Mouse (Mus musculus): ENCODE measurements at regions not wholly inside any gene's neighbourhood (a gene's known extent, or its start where the extent isn't known, plus 50 kb on each side); places are given as distances from the start of the nearest gene placed in this dataset.
"Not testable (repeated sequence)": the region's sequence is repeated elsewhere in the genome, so short reads cannot be mapped to it uniquely, and the experiment has no call there.

- Histone ChIP-seq H3K4me3 (ENCODE audit: low read depth, low read length) (no peak overlapping the region), H3K27me3 (replicated peaks; ENCODE audit: control insufficient read depth, insufficient read depth, low read length) (no peaks in the 10 kb centered on the region), H3K36me3 (ENCODE audit: control insufficient read depth, insufficient read depth, low read length) (no peaks in the 10 kb centered on the region), H3K4me1 (ENCODE audit: control insufficient read depth, insufficient read depth, low read length) (no peaks in the 10 kb centered on the region), H3K9ac (ENCODE audit: low read length) (no peak overlapping the region), H3K27ac (ENCODE audit: low read depth, low read length) (no peak overlapping the region), H3K4me2 (ENCODE audit: low read length) (no peak overlapping the region), H3K9me3 (replicated peaks; ENCODE audit: control insufficient read depth, low read length) (no peaks in the 10 kb centered on the region)
- ATAC-seq (no peak), DNase-seq (ENCODE audit: low spot score) (no peak)
- WGBS: 83% methylated on average over 11 of the region's 11 CpGs
Measured at GRCm38 (mm10) chr17:29430401-29430800, 60.2 kb upstream of the Pim1 start.

- Histone ChIP-seq H3K4me1 (ENCODE audit: control insufficient read depth, insufficient read depth, low read length) (no peaks in the 10 kb centered on the region), H3K27me3 (replicated peaks; ENCODE audit: control insufficient read depth, insufficient read depth, low read length) (no peaks in the 10 kb centered on the region), H3K9me3 (replicated peaks; ENCODE audit: control insufficient read depth, low read length) (no peaks in the 10 kb centered on the region), H3K9ac (ENCODE audit: low read length) (no peak overlapping the region), H3K4me3 (ENCODE audit: low read depth, low read length) (no peak overlapping the region), H3K27ac (ENCODE audit: low read depth, low read length) (no peak overlapping the region), H3K36me3 (ENCODE audit: control insufficient read depth, insufficient read depth, low read length) (no peaks in the 10 kb centered on the region), H3K4me2 (ENCODE audit: low read length) (no peak overlapping the region)
- ATAC-seq (no peak), DNase-seq (ENCODE audit: low spot score) (no peak)
- 95% methylated on average over 6 of the region's 6 CpGs for WGBS
Measured at GRCm38 (mm10) chr17:29430806-29431205, 59.7 kb upstream of the Pim1 start.

GRCm38 (mm10) chr17:29431553-29432297, 58.8 kb upstream of the Pim1 start:
- 77% methylated on average over 8 of the region's 8 CpGs for WGBS
- no peak overlapping the region for H3K9ac ChIP-seq (ENCODE audit: low read length)
- no peak overlapping the region for H3K27ac ChIP-seq (ENCODE audit: low read depth, low read length)
- DNase-seq (ENCODE audit: low spot score): no peak
- no peak for ATAC-seq
- no peak overlapping the region for H3K4me2 ChIP-seq (ENCODE audit: low read length)
- no peaks in the 10 kb centered on the region for H3K27me3 ChIP-seq (replicated peaks; ENCODE audit: control insufficient read depth, insufficient read depth, low read length)
- H3K9me3 ChIP-seq (replicated peaks; ENCODE audit: control insufficient read depth, low read length): no peaks in the 10 kb centered on the region
- no peak overlapping the region for H3K4me3 ChIP-seq (ENCODE audit: low read depth, low read length)
- H3K4me1 ChIP-seq (ENCODE audit: control insufficient read depth, insufficient read depth, low read length): peaks cover under 1% of the 10 kb centered on the region; the same call in 1 of the 2 replicates
- no peaks in the 10 kb centered on the region for H3K36me3 ChIP-seq (ENCODE audit: control insufficient read depth, insufficient read depth, low read length)

GRCm38 (mm10) chr17:29432666-29433065, 57.9 kb upstream of the Pim1 start:
- no peaks in the 10 kb centered on the region for H3K36me3 ChIP-seq (ENCODE audit: control insufficient read depth, insufficient read depth, low read length)
- ATAC-seq: no peak
- no peaks in the 10 kb centered on the region for H3K27me3 ChIP-seq (replicated peaks; ENCODE audit: control insufficient read depth, insufficient read depth, low read length)
- no peak overlapping the region for H3K27ac ChIP-seq (ENCODE audit: low read depth, low read length)
- no peaks in the 10 kb centered on the region for H3K9me3 ChIP-seq (replicated peaks; ENCODE audit: control insufficient read depth, low read length)
- no peak overlapping the region for H3K4me2 ChIP-seq (ENCODE audit: low read length)
- no peak overlapping the region for H3K4me3 ChIP-seq (ENCODE audit: low read depth, low read length)
- no peak overlapping the region for H3K9ac ChIP-seq (ENCODE audit: low read length)
- WGBS: 93% methylated on average over 8 of the region's 8 CpGs
- H3K4me1 ChIP-seq (ENCODE audit: control insufficient read depth, insufficient read depth, low read length): peaks cover 4% of the 10 kb centered on the region; the same call in 1 of the 2 replicates
- no peak for DNase-seq (ENCODE audit: low spot score)

- DNase-seq (ENCODE audit: low spot score) (no peak), ATAC-seq (no peak)
- 78% methylated on average over 8 of the region's 8 CpGs for WGBS
- no peaks in the 10 kb centered on the region for H3K9me3 ChIP-seq (replicated peaks; ENCODE audit: control insufficient read depth, low read length)
- H3K4me1 ChIP-seq (ENCODE audit: control insufficient read depth, insufficient read depth, low read length): peaks cover 5% of the 10 kb centered on the region; the same call in 1 of the 2 replicates
- H3K4me3 ChIP-seq (ENCODE audit: low read depth, low read length): no peak overlapping the region
- H3K27me3 ChIP-seq (replicated peaks; ENCODE audit: control insufficient read depth, insufficient read depth, low read length): no peaks in the 10 kb centered on the region
- H3K9ac ChIP-seq (ENCODE audit: low read length): no peak overlapping the region
- H3K36me3 ChIP-seq (ENCODE audit: control insufficient read depth, insufficient read depth, low read length): no peaks in the 10 kb centered on the region
- H3K4me2 ChIP-seq (ENCODE audit: low read length): no peak overlapping the region
- no peak overlapping the region for H3K27ac ChIP-seq (ENCODE audit: low read depth, low read length)
Measured at GRCm38 (mm10) chr17:29433370-29433769, 57.2 kb upstream of the Pim1 start.

- Histone ChIP-seq H3K4me2 (ENCODE audit: low read length) (no peak overlapping the region), H3K9me3 (replicated peaks; ENCODE audit: control insufficient read depth, low read length) (no peaks in the 10 kb centered on the region), H3K27ac (ENCODE audit: low read depth, low read length) (no peak overlapping the region), H3K4me3 (ENCODE audit: low read depth, low read length) (no peak overlapping the region), H3K4me1 (ENCODE audit: control insufficient read depth, insufficient read depth, low read length) (peaks cover 5% of the 10 kb centered on the region; the same call in 1 of the 2 replicates), H3K27me3 (replicated peaks; ENCODE audit: control insufficient read depth, insufficient read depth, low read length) (no peaks in the 10 kb centered on the region), H3K9ac (ENCODE audit: low read length) (no peak overlapping the region), H3K36me3 (ENCODE audit: control insufficient read depth, insufficient read depth, low read length) (no peaks in the 10 kb centered on the region)
- DNase-seq (ENCODE audit: low spot score) (no peak), ATAC-seq (no peak)
- WGBS: 81% methylated on average over 20 of the region's 20 CpGs
Measured at GRCm38 (mm10) chr17:29434074-29434944, 56.2 kb upstream of the Pim1 start.

GRCm38 (mm10) chr17:29435345-29436006, 55.1 kb upstream of the Pim1 start:
- 97% methylated on average over 9 of the region's 9 CpGs for WGBS
- DNase-seq (ENCODE audit: low spot score): no peak
- no peaks in the 10 kb centered on the region for H3K36me3 ChIP-seq (ENCODE audit: control insufficient read depth, insufficient read depth, low read length)
- no peak overlapping the region for H3K4me3 ChIP-seq (ENCODE audit: low read depth, low read length)
- H3K27ac ChIP-seq (ENCODE audit: low read depth, low read length): no peak overlapping the region
- H3K9ac ChIP-seq (ENCODE audit: low read length): no peak overlapping the region
- ATAC-seq: no peak
- H3K4me1 ChIP-seq (ENCODE audit: control insufficient read depth, insufficient read depth, low read length): peaks cover 5% of the 10 kb centered on the region; the same call in 1 of the 2 replicates
- H3K4me2 ChIP-seq (ENCODE audit: low read length): no peak overlapping the region
- no peaks in the 10 kb centered on the region for H3K27me3 ChIP-seq (replicated peaks; ENCODE audit: control insufficient read depth, insufficient read depth, low read length)
- H3K9me3 ChIP-seq (replicated peaks; ENCODE audit: control insufficient read depth, low read length): no peaks in the 10 kb centered on the region

GRCm38 (mm10) chr17:29436484-29436870, 54.1 kb upstream of the Pim1 start:
- not testable (repeated sequence) for H3K27me3 ChIP-seq (replicated peaks; ENCODE audit: control insufficient read depth, insufficient read depth, low read length); H3K4me1 ChIP-seq (ENCODE audit: control insufficient read depth, insufficient read depth, low read length); H3K9me3 ChIP-seq (replicated peaks; ENCODE audit: control insufficient read depth, low read length); DNase-seq (ENCODE audit: low spot score); H3K36me3 ChIP-seq (ENCODE audit: control insufficient read depth, insufficient read depth, low read length); ATAC-seq
- peak overlapping the region; percentile 61 for H3K4me2 ChIP-seq (ENCODE audit: low read length)
- H3K27ac ChIP-seq (ENCODE audit: low read depth, low read length): peak overlapping the region; percentile 86
- peak overlapping the region; percentile 20 for H3K4me3 ChIP-seq (ENCODE audit: low read depth, low read length)
- peak overlapping the region; percentile 52 for H3K9ac ChIP-seq (ENCODE audit: low read length)
- 70% methylated on average over 9 of the region's 9 CpGs for WGBS

Data from forebrain, embryonic 14.5 days (tissue).